Mouse (Mus musculus) inflammation-experienced regulatory T-cells, adult 6 months (primary cell): Measurements from ENCODE around the gene Rasl11a. TPM values are rescaled to one million over a fixed set of nuclear protein-coding genes. Genes with fewer than 3 reads are reported as not detected.
"Not testable (repeated sequence)": the region's sequence is repeated elsewhere in the genome, so short reads cannot be mapped to it uniquely, and the experiment has no call there.

Experiments
- ATAC-seq: one replicate; pipeline ENCODE4 v1.8.0; 2017
- polyA plus RNA-seq, 3 experiments: library from polyadenylated mRNA; unstranded; fragments of 100-300 nt; shearing (Covaris generic); gene quantifications; one replicate each; pipeline ENCODE4 v1.2.1; 2017

The Rasl11a gene
- polyA plus RNA-seq, 3 experiments from 2014 or later, result 6.9 to 10.7 (median 8.0) TPM

DNA sequence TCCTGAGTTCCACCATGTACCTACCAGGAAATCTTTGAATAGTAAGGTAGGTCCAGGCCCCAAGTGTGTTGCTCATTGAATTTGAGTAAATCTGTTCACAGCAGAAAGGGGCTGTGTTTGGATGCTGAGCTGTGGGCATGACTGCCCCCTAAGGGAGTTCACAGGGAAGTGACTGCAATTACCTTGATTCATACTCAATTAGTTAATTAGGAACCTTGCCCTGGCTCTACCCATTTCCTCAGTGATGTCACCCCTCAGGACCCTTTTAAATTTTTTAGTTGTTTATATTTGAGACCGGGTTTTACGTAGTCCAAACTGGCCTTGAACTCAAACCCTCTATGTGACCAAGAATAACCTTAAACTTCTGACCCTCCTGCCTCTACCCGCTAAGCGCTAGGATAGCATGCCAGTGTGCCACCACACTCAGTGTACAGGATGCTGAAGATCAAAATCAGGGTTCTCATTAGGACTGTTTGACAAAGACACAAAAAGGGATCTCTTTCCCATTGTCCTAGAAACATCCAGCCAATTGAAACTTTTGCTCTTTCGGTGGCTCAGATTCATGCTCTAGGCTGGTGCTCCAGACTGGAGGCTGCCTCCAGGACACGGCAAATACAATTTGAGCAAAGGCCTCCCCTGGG is 450 bp upstream of the Rasl11a start:
- peak; percentile 44 for ATAC-seq

DNA sequence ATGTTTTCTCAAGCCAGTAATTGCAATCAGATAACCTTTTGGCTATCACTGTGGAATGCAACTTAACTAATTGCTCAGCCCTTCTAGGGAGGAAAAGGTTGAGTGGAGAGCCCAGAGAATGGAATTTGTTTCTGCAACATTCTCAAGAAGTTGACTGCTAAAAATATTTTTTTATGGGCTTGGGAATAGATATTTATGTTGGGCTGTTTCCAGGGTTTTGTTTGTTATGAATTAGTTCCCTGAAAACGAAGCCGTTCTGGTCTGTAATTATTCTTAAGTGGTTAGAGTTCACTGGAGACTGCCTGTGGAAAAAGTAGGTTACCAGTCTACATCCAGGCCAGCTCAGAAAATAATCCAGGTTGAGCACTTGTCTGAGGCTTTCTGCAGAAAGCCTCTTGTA is 1.6 kb downstream of the Rasl11a start:
- no peak for ATAC-seq

DNA sequence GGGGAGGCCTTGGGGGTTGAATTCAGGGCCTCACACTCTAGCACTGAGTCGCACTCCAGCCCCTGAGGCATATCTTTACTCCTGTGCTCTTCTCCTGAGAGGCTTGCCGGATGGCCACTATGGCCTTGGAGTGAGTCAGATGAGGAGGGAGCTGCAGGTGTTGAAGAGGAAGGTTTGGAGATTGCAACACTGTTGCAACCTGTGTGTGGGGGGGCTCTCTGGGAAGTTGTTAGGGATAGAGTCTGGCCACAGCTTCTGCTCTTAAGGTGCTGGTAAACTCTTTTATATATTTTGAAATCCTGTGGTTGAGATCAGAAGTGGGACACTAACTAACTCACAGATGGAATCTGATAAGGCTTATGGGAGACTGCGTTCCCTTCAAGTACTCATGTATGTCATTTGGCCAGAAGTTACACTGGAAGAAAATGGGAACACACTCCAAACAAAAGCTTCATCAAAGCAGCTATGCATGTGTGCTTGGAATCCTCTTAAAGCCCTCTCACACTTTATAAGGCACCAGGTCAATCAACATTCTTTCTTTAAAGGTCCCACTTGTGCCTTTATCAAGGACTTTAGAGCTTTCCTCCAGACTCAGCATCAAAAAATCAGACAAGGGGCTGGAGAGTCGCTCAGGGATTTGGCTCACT is 4.2 kb downstream of the Rasl11a start:
- no peak for ATAC-seq

DNA sequence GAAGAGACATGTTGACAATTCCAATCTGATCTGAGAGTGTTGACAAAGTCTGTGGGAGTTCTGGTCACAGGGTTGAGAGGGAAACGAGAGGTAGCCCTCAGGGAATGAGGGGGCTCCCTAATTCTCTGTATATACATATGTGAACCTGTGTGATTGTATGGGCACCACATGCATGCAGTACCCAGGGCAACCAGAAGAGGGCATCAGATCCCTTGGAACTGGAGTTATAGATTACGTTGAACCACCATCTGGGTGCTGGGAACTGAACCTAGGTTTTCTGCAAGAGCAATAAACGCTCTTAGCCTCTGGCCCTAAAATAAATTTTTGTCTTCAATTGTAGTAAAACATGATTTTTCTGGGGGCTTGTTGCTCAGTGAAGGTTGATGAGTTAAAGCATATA is 11.2 kb downstream of the Rasl11a start:
- ATAC-seq, result no peak

DNA sequence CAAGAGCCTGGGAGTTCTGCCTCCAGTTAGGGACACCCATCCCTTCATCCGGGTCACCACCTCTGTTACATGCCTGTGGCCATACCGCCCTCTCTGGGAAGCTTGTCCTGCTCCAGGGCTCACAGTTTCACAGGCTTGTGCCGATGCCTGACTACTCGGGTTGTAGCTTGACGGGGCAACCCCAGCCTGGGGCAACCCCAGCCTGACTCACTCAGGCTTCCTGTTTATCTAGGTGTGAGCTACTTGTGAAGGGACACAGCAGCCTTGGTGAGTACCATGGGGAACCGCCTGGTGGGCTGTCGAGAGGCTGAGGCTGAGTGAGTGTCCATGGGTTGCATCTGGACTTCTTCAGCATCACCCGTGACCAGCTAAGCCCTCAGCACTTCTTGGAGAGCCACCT is 12.7 kb downstream of the Rasl11a start:
- peak; percentile 91 for ATAC-seq

DNA sequence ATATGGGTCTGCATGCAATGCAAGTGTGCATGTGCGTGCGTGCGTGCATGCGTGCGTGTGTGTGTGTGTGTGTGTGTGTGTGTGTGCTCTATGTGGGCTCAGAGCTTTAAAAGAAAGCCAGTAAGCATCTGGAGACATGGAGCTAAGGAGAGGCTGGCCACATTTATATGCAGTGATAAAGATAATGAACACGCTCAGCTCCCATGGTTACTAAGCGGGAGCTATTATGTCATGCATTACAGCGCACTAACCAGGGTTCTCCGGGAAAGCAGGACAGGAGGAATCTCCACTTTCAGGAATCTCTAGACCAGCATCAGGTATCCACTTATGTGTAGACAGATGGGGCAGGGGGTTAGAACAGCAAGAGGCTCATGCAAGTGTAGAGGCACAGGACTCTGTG is 13.9 kb downstream of the Rasl11a start:
- no peak for ATAC-seq

DNA sequence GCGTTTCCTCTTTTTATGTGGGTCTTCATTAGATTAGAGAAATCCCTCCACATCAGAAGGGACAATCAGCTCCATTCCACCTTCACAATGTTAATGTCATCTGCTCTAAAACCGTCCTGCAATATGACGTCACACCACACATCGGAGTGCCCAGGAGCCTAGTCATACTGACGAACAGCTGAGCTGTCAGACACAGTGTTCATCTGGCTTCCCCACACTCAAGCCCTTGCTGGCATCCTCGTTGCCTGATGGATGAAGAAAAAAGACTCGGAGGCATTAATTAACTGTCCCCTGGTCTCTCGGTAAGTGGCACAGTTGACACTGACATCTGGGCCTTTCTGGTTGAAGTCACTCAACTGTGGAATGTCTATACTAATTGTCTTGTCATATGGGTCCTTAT is 14.4 kb downstream of the Rasl11a start:
- no peak for ATAC-seq

- ATAC-seq, result peak; percentile 14
These were observed 15.5 kb downstream of the Rasl11a start for GRCm38 (mm10) chr5:146860222-146860998.

- peak; percentile 30 for ATAC-seq
These were observed 16.7 kb downstream of the Rasl11a start for GRCm38 (mm10) chr5:146861588-146861987.

DNA sequence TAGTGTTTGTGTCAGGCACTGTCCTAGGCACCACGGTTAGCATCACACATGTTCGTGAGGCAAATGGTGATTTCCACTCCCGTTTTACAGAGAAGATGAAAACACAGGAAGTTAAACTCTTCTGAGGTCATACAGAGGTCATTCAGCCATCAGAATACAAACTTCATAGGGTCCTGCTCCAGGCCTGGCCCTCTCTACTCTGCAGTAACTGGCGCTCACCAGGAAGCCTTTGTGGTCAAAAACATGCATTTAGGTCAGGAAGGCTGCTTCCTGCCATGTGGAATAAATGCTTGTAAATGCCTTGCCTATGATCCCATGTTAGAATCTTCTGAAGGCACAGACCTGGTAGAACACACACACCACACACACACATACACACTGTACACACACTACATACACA is 20.6 kb downstream of the Rasl11a start:
- peak; percentile 29 for ATAC-seq

DNA sequence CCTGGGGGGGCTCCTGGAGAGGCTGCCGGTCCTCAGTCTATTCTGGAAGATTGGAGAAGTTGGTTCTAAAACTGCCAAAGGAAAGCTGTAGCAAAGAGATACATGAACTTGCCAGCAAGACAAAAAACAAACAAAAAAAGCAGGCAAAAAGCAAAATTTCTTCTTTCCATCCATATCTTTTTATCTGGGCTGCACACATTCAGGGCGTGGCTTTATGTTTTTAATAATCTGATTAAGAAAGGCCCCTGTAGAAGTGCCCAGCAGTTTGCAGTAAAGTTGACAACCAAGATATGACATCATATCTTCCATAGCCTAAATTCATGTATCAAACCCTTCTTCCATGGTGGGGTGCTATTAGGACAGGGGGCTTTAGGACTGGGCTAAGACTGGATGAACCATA is 21.4 kb downstream of the Rasl11a start:
- ATAC-seq, result no peak

DNA sequence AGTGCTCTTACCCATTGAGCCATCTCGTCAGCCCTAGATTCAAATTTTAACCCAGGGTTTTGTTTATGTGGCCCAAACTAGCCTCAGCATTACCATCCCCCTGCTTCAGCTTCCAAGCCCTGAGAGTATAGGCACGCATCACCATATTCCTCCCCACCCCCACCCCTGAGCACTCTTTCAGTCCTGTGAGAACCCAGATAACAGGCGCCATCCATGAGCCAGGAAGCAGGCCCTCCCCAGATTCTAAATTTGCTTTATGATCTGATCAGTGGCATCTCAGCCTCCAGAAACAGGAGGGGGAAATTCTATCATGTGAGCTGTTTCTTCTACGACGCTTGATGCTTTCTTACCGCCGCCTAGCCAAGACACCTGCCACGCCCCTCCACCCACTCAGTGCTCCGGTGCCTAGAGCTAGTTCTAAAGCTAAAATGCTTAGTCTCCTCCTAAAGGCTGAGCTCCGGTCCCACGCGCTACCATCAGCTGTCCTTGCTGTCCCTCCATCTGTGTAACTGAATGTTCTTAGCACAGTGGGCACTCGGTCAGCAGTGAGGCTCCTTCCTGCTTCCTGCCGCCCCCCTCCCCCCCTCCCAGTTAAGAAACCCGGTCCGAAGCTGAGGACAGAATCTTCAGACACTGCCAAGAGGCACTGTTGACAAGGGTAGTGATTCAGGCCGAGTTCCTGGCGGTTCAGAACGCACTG is 22.5 kb downstream of the Rasl11a start:
- peak; percentile 89 for ATAC-seq

GRCm38 (mm10) chr5:146867946-146868314 is 23.1 kb downstream of the Rasl11a start:
- no peak for ATAC-seq

- ATAC-seq, result no peak
These were observed 28.2 kb downstream of the Rasl11a start for GRCm38 (mm10) chr5:146872981-146873631.

- ATAC-seq, result no peak
These were observed 31.2 kb downstream of the Rasl11a start for GRCm38 (mm10) chr5:146876024-146876423.

GRCm38 (mm10) chr5:146877882-146878281 is 33.0 kb downstream of the Rasl11a start:
- not testable (repeated sequence) for ATAC-seq

DNA sequence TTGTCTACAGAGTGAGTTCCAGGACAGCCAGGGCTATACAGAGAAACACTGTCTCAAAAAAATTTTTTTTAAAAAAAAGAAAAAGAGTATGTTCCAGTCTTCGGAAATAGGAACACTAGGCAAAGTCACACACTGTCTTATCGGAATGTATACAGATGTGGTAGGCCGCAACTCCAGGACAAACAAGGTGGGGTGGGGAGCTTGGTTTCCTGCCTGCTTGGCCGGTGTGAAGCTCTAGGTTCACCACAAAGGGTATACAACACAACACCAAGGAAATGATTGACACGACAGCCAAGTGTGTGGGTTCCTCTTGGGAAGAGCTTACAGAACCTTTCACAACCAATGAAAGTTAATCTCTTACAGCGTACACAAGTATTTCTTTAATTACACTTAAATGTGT is 37.4 kb downstream of the Rasl11a start:
- ATAC-seq, result no peak

DNA sequence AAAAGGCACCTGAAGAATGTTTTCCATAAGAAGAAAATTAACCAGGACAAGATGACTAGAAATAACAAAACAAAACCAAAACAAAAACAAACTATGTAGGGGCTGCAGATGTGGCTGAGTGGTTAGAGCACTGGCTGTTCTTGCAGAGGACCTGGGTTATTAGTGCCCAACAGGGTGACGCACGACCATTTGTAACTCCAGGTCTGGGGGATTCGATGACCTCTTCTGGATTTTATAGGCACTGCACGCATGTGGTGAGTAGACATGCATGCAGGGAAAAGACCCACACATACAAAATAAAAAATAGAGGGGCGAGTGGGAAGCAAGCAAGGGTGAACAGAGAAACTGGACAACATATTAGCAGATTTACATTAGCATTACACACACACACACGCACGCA is 38.2 kb downstream of the Rasl11a start:
- no peak for ATAC-seq

DNA sequence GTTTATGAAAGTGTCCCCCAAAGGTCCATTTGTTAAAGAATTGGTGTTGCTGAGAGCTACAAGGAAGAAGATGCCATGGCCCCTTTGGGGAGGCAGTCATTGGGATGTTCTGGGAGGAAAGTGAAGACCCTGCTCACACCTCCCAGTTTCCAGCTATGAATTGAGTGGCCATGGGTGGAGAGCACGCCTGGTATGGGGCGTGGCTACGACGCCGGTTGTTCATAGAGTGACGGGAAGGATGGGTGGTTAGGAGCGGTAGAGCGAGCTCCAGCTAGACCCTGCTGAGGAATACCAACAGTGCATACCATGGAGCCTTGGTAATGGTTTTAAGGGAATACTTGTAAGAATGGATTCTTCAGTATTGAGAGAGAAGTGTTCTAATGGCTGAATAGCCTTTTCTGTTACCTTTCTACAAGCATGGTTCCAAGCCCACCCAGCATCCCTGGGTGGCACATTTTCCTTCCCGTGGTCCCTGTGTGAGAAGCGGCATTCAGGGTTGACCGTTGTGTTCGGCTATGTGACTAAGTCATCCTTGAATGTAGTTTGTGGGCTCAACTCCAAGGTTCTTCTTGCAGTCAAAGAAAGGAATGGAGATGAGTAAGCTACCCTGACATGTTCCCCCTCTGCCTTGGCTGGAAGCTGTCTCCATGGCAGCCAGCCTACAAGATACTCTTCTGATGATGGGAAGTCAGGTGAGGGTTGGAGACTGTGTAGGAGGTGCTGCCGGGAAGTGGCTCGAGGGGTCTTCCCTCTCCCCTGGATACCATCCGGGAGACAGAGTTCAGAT is 38.8 kb downstream of the Rasl11a start:
- no peak for ATAC-seq

GRCm38 (mm10) chr5:146891127-146891526 is 46.3 kb downstream of the Rasl11a start:
- peak; percentile 52 for ATAC-seq

- ATAC-seq, result no peak
These were observed 48.0 kb downstream of the Rasl11a start for GRCm38 (mm10) chr5:146892904-146893303.
